ENCODE assay signal across 11 mouse cellular contexts in genomic region chr4:119490806-119491205, GRCm38 (mm10). TPM values are rescaled to one million over a fixed set of nuclear protein-coding genes. Genes with fewer than 3 reads are reported as not detected.
DNase-seq lines count a peak whose midpoint lies in the region; ATAC-seq and TF ChIP-seq lines count a peak whose summit lies in the region.
"Had no signal": no experiment of that assay in that cellular context is flagged by ENCODE, and none has a peak within 500 bp of the region (broad histone marks: within the 10 kb centered on the region; RNA-seq: fewer than 3 reads in every experiment).

No protein-coding gene starts in this region.

- H3K9me3 ChIP-seq in lung, embryonic 14.5 days (ENCODE audit: low read depth, low read length), result no peaks in the 10 kb centered on the region
- H3K9me3 ChIP-seq: heart, embryonic 13.5 days had no signal

- H3K4me1 ChIP-seq in lung, embryonic 14.5 days (ENCODE audit: insufficient read depth), result no peaks in the 10 kb centered on the region

- H3K27ac ChIP-seq in lung, embryonic 14.5 days (ENCODE audit: low read depth), result no peak overlapping the region
- H3K27ac ChIP-seq: heart, embryonic 13.5 days; macrophage had no signal

- ATAC-seq in cerebellum, adult (ENCODE audit: insufficient number of reproducible peaks, low FRiP score, low TSS enrichment), result no peak
- ATAC-seq in lung, embryonic 14.5 days (ENCODE audit: insufficient read depth), result no peak

- H3K4me2 ChIP-seq in lung, embryonic 14.5 days, result no peak overlapping the region

- H3K4me3 ChIP-seq in lung, embryonic 14.5 days (ENCODE audit: low read depth, low read length), result no peak overlapping the region

- WGBS in lung, embryonic 14.5 days, result 72% methylated on average over 3 of the region's 3 CpGs

- peak; percentile 38 for DNase-seq in cerebellum, adult 11 months
- peak; percentile 54 for DNase-seq in lung, embryonic 14.5 days
- DNase-seq in lung, adult 18-20 months, result no peak
- DNase-seq in cerebellum, adult 9-10 months, result peak; percentile 65
- DNase-seq in layer of hippocampus, postnatal 14 days (ENCODE audit: low spot score in 2 of 2), result peak; percentile 48 to 54
- peak; percentile 55 for DNase-seq in retina, postnatal 1 day
- no peak for DNase-seq in urinary bladder, postnatal 25 days (ENCODE audit: low spot score)

- H3K36me3 ChIP-seq in lung, embryonic 14.5 days (ENCODE audit: insufficient read depth), result no peaks in the 10 kb centered on the region
- H3K36me3 ChIP-seq: G1E; heart, embryonic 13.5 days had no signal

- H3K9ac ChIP-seq in lung, embryonic 14.5 days, result no peak overlapping the region
- H3K9ac ChIP-seq: heart, embryonic 13.5 days had no signal

- H3K27me3 ChIP-seq in lung, embryonic 14.5 days (ENCODE audit: insufficient read depth, low read length), result peaks cover 24% of the 10 kb centered on the region

- peak; percentile 51 for TF ChIP-seq CTCF in lung, embryonic 14.5 days (IDR thresholded peaks at IDR 0.05; ENCODE audit: low read depth)

RNA-seq across cellular contexts. Expression of gene Rimkla, which starts 1.6 kb away (rescaled TPM):
- 1.3 and 1.5 TPM in 2 replicates for polyA plus RNA-seq in lung, embryonic 14.5 days (2014; fragmentation: Nextera tagmentation; extraction: Ambion mirVana)
- total RNA-seq in layer of hippocampus, postnatal 14 days (2021), result 10 to 100 TPM; 19.5 to 21.4 TPM
- total RNA-seq: G1E had no signal
- polyA plus RNA-seq: G1E, macrophage had no signal

RNA-seq across cellular contexts. Expression of gene Foxj3, which starts 46.0 kb away (rescaled TPM):
- polyA plus RNA-seq in lung, embryonic 14.5 days (2014; fragmentation: Nextera tagmentation; extraction: Ambion mirVana), result 26.4 and 28.5 TPM in 2 replicates
- 10 to 100 TPM; 69.3 to 77.3 TPM for total RNA-seq in layer of hippocampus, postnatal 14 days (2021)

RNA-seq across cellular contexts. Expression of gene Frg2f1, which starts 48.5 kb away (rescaled TPM):
- polyA plus RNA-seq in lung, embryonic 14.5 days (2014; fragmentation: Nextera tagmentation; extraction: Ambion mirVana), result 3.6 and 3.9 TPM in 2 replicates
- total RNA-seq in layer of hippocampus, postnatal 14 days (2021), result 10 to 100 TPM; 30.4 to 34.4 TPM

Comparison
In these comparisons a context has a peak if more than half of its experiments do, and no peak if none do; other contexts are left out.
1. DNase-seq: peak in cerebellum, adult 11 months (single experiment), lung, embryonic 14.5 days (single experiment), cerebellum, adult 9-10 months (single experiment), layer of hippocampus, postnatal 14 days (2 of 2) and retina, postnatal 1 day (single experiment); none in lung, adult 18-20 months (0 of 2) and urinary bladder, postnatal 25 days (single experiment).